Mouse (Mus musculus) cortical plate, adult 2 months (tissue): ENCODE results near the gene Fcgr2b.

Source experiments
- CTCF ChIP-seq: fragments of 200-500 bp; IDR thresholded peaks from 2 replicates; pipeline ENCODE4 v1.5.1; 2011; ENCODE audit warnings: mild to moderate bottlenecking, control low read depth, low read length; ENCODE audit not compliant: insufficient read depth; ENCODE audit errors: extremely low read depth
- POLR2A ChIP-seq: fragments of 200-500 bp; IDR thresholded peaks from 2 replicates; pipeline ENCODE4 v1.6.1; 2011; ENCODE audit warnings: mild to moderate bottlenecking, low read length, control low read depth; ENCODE audit not compliant: insufficient read depth; ENCODE audit errors: extremely low read depth

DNA sequence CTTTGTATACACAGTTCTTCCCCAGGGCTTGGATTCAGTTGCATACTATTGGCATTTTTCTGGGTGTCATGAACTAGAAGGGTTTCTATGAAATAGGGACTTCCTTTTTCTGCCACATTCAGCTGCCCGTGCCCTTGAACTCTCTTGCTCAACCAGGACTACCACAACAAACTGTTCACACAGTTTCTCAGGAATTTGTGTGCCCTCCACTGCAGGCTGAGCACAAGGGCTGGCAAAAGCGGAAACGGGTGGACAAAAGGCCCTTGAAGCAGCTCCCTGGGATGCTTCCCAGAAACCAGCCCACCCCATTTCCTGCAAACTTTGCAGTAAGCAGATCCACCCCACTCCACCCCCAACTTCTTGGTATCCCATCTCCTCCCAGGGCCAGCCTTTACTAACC lies 8.8 kb downstream of the Fcgr2b start:
- no peak for TF ChIP-seq POLR2A
- TF ChIP-seq CTCF, result no peak
